Comparison of ENCODE assay signal across 9 mouse cellular contexts in the genomic region with DNA sequence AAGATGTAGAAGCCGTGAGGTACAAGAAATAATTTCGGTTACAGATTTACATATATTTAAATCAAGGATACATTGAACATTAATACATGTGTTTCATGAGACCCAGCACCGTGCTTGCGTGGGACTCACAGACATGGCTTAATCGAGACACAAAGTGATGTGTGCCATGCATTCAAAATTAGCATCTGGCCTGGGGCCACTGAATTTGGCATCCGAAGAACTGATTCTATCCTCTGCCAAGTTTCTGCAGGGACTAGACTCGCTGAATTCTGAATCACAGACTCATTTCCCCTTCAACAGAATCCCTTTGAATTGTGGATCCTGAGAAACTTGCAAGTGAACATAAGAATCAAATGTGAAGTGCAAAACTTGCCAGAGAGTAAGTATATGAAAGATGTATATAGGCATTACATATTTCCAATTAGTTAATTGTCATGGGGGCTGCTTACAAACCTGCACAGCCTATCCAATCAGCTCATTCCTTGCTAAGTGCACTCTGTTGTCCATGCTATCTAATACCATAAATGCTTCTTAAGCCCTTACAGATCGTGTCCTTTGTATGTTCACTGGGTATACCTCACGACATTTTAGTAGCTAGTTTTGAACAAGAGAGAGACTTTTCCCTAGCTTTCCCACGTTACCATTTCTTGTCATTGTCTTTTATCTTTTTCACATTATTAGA.
DNase-seq lines count a peak whose midpoint lies in the region; ATAC-seq lines count a peak whose summit lies in the region.
"Had no signal": no experiment of that assay in that cellular context is flagged by ENCODE, and none has a peak within 500 bp of the region (broad histone marks: within the 10 kb centered on the region; RNA-seq: fewer than 3 reads in every experiment).

No protein-coding gene starts in this region.

- H3K27ac ChIP-seq in embryonic facial prominence, embryonic 14.5 days (replicated peaks; ENCODE audit: low read depth, low read length), result no peak overlapping the region
- no peak overlapping the region for H3K27ac ChIP-seq in embryonic facial prominence, embryonic 10.5 days (replicated peaks)
- no peak overlapping the region for H3K27ac ChIP-seq in forebrain, embryonic 16.5 days (ENCODE audit: low read length)

- H3K27me3 ChIP-seq in embryonic facial prominence, embryonic 14.5 days (replicated peaks; ENCODE audit: control insufficient read depth, insufficient read depth, low read length), result no peaks in the 10 kb centered on the region
- H3K27me3 ChIP-seq in embryonic facial prominence, embryonic 10.5 days (replicated peaks; ENCODE audit: low read depth, poor library complexity, severe bottlenecking), result no peaks in the 10 kb centered on the region
- no peaks in the 10 kb centered on the region for H3K27me3 ChIP-seq in forebrain, embryonic 16.5 days (replicated peaks; ENCODE audit: control insufficient read depth, insufficient read depth, low read length)

- ATAC-seq in embryonic facial prominence, embryonic 14.5 days (ENCODE audit: low read depth), result no peak
- ATAC-seq in forebrain, embryonic 16.5 days, result peak; percentile 88

- DNase-seq in embryonic facial prominence, embryonic 14.5 days (ENCODE audit: low spot score), result peak; percentile 13
- no peak for DNase-seq in embryonic facial prominence, embryonic 10.5 days (ENCODE audit: low spot score)
- DNase-seq in layer of hippocampus, postnatal 14 days (ENCODE audit: low spot score in 2 of 2), result peak; percentile 79 to 92
- peak; percentile 60 for DNase-seq in right cerebral cortex, adult 18-20 months
- no peak for DNase-seq in lung, postnatal 14 days
- no peak for DNase-seq in kidney, adult 18-20 months
- DNase-seq in liver, result no peak
- DNase-seq: kidney, postnatal 4 days had no signal

- WGBS in embryonic facial prominence, embryonic 14.5 days, result 67% methylated on average over 10 of the region's 10 CpGs
- 89% methylated on average over 10 of the region's 10 CpGs for WGBS in embryonic facial prominence, embryonic 10.5 days
- 22% methylated on average over 10 of the region's 10 CpGs for WGBS in forebrain, embryonic 16.5 days

- no peak overlapping the region for H3K4me3 ChIP-seq in embryonic facial prominence, embryonic 14.5 days (ENCODE audit: low read depth, low read length)
- no peak overlapping the region for H3K4me3 ChIP-seq in embryonic facial prominence, embryonic 10.5 days
- no peak overlapping the region for H3K4me3 ChIP-seq in forebrain, embryonic 16.5 days (replicated peaks; ENCODE audit: low read length)

- no peaks in the 10 kb centered on the region for H3K36me3 ChIP-seq in embryonic facial prominence, embryonic 14.5 days (ENCODE audit: control insufficient read depth, insufficient read depth, low read length)
- H3K36me3 ChIP-seq in embryonic facial prominence, embryonic 10.5 days (replicated peaks), result no peaks in the 10 kb centered on the region
- no peaks in the 10 kb centered on the region for H3K36me3 ChIP-seq in forebrain, embryonic 16.5 days (ENCODE audit: control insufficient read depth, insufficient read depth)

- H3K4me2 ChIP-seq in embryonic facial prominence, embryonic 14.5 days (ENCODE audit: low read depth, low read length), result no peak overlapping the region
- H3K4me2 ChIP-seq in forebrain, embryonic 16.5 days (ENCODE audit: low read length), result no peak overlapping the region

- H3K4me1 ChIP-seq in embryonic facial prominence, embryonic 14.5 days (ENCODE audit: control insufficient read depth, insufficient read depth, low read length), result no peaks in the 10 kb centered on the region
- no peaks in the 10 kb centered on the region for H3K4me1 ChIP-seq in embryonic facial prominence, embryonic 10.5 days
- H3K4me1 ChIP-seq in forebrain, embryonic 16.5 days (replicated peaks; ENCODE audit: control insufficient read depth, insufficient read depth, low read length), result peaks cover 9% of the 10 kb centered on the region

- H3K9ac ChIP-seq in embryonic facial prominence, embryonic 14.5 days (ENCODE audit: low read depth, low read length), result no peak overlapping the region
- H3K9ac ChIP-seq in forebrain, embryonic 16.5 days (replicated peaks; ENCODE audit: low read depth, low read length), result no peak overlapping the region

- no peaks in the 10 kb centered on the region for H3K9me3 ChIP-seq in embryonic facial prominence, embryonic 14.5 days (ENCODE audit: control insufficient read depth, low read length)
- H3K9me3 ChIP-seq in embryonic facial prominence, embryonic 10.5 days, result no peaks in the 10 kb centered on the region
- H3K9me3 ChIP-seq in forebrain, embryonic 16.5 days (ENCODE audit: control insufficient read depth, low read length), result no peaks in the 10 kb centered on the region

Comparison
In these comparisons a context has a peak if more than half of its experiments do, and no peak if none do; other contexts are left out.
1. DNase-seq: peak in embryonic facial prominence, embryonic 14.5 days (single experiment), layer of hippocampus, postnatal 14 days (2 of 2) and right cerebral cortex, adult 18-20 months (single experiment); none in embryonic facial prominence, embryonic 10.5 days (single experiment), lung, postnatal 14 days (single experiment), kidney, adult 18-20 months (single experiment) and liver (single experiment).